Mouse (Mus musculus) intestine, embryonic 16.5 days (tissue): ENCODE data around the gene Nmb. TPM values are rescaled to one million over a fixed set of nuclear protein-coding genes. Genes with fewer than 3 reads are reported as not detected.

ENCODE experiments used
- ATAC-seq: fragments of 200-750 bp; cut with Nextera tagmentation; 2 replicates; pipeline ENCODE4 v1.8.0; 2017; ENCODE audit warnings: moderate TSS enrichment, moderate library complexity
- H3K27ac ChIP-seq: fragments of 300-500 bp; sonication (generic); 2 replicates; pipeline ENCODE4 v1.5.1; 2014; ENCODE audit warnings: mild to moderate bottlenecking, low read length
- H3K27me3 ChIP-seq: fragments of 300-500 bp; sonication (generic); replicated peaks from 2 replicates; pipeline ENCODE4 v1.6.1; 2014; ENCODE audit warnings: low read length, control low read depth, mixed read lengths; ENCODE audit not compliant: control insufficient read depth, insufficient read depth
- H3K36me3 ChIP-seq: fragments of 300-500 bp; sonication (generic); 2 replicates; pipeline ENCODE4 v1.6.1; 2014; ENCODE audit warnings: low read length, control low read depth; ENCODE audit not compliant: control insufficient read depth, insufficient read depth
- H3K4me1 ChIP-seq: fragments of 300-500 bp; sonication (generic); 2 replicates; pipeline ENCODE4 v1.6.1; 2014; ENCODE audit warnings: low read length, control low read depth, mixed read lengths; ENCODE audit not compliant: control insufficient read depth, insufficient read depth
- H3K4me2 ChIP-seq: fragments of 300-500 bp; sonication (generic); 2 replicates; pipeline ENCODE4 v1.6.1; 2014; ENCODE audit warnings: low read depth, low read length, control low read depth
- H3K4me3 ChIP-seq: fragments of 300-500 bp; sonication (generic); 2 replicates; pipeline ENCODE4 v1.5.1; 2014; ENCODE audit warnings: mild to moderate bottlenecking, low read length
- H3K9ac ChIP-seq: fragments of 300-500 bp; sonication (generic); 2 replicates; pipeline ENCODE4 v1.6.1; 2014; ENCODE audit warnings: low read depth, low read length
- H3K9me3 ChIP-seq: fragments of 300-500 bp; sonication (generic); 2 replicates; pipeline ENCODE4 v1.6.1; 2016; ENCODE audit warnings: low read length, control low read depth; ENCODE audit not compliant: control insufficient read depth
- WGBS: fragments of 180-500 bp; shearing (Covaris S2); extraction: QIAGEN DNeasy Blood & Tissue Kit; methylation state at CpG from one replicate; pipeline ENCODE4 v1.1.7; 2014; 5-methylcytosine and 5-hydroxymethylcytosine counted together
- polyA plus RNA-seq: library from polyadenylated mRNA; unstranded; fragments of >200 nt; fragmentation: Nextera tagmentation; extraction: Ambion mirVana; gene quantifications from 2 replicates; pipeline ENCODE4 v1.2.1, GENCODE M21; 2015

The Nmb gene
- polyA plus RNA-seq, 1 experiment from 2014 or later: 3.9 TPM

DNA sequence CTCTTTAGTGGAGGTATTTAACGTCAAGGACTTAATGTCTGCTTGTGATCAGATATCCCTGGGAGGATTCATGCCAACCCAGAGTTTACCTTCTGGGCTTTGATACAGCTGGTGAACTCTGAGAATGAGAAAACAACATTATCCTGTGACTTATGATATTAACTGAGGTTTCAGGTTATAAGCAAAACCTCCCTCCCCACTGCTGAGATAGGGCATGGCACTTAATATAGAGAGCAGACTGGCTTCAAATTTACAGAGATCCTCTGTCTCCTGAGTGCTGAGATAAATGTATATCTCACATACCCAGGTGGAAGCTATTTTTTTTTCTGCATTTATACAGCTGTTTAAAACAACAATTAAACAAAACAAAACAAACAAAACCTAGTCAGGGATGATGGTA lies 27.9 kb upstream of the Nmb start:
- Histone ChIP-seq H3K9me3 (no peaks in the 10 kb centered on the region), H3K4me1 (no peaks in the 10 kb centered on the region), H3K4me3 (no peak overlapping the region), H3K27ac (no peak overlapping the region), H3K36me3 (0 out of 2 replicates have a peak, but pooled peaks cover 4% of the 10 kb centered on the region), H3K4me2 (no peak overlapping the region), H3K27me3 (no peaks in the 10 kb centered on the region), H3K9ac (no peak overlapping the region)
- 84% methylated on average over 1 of the region's 1 CpGs for WGBS
- ATAC-seq: no peak

DNA sequence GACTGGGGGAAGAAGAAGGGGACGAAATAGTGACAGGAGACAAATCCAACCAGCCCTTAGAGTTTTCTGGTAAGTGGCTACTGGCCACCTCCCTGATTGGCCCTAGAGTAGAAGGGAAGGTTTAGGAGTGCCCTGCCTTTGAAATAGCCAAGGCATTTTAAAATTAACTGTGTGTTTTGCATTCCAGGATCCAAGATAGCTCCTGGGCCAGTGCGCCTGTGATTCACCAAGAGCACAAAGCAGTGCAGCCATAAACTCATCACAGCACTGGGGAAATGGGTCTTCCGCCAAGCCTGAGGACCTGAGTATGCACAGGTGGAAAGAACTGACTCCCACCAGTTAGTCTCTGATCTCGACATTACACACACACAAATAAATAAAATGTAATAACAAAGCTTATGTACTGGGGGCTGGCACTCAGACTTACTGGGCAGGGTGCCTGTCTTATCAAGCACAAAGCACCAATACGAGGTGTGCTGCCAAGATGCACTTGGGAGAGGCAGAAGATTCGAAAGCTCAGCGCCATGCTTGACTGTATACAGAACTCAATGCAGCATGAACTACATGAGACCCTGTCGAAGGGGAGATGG lies 26.8 kb upstream of the Nmb start:
- ATAC-seq: no peak
- WGBS: 88% methylated on average over 8 of the region's 8 CpGs
- Histone ChIP-seq H3K9ac (no peak overlapping the region), H3K27me3 (no peaks in the 10 kb centered on the region), H3K4me1 (no peaks in the 10 kb centered on the region), H3K4me3 (no peak overlapping the region), H3K4me2 (no peak overlapping the region), H3K27ac (no peak overlapping the region), H3K9me3 (no peaks in the 10 kb centered on the region), H3K36me3 (0 out of 2 replicates have a peak, but pooled peaks cover 4% of the 10 kb centered on the region)

- 88% methylated on average over 2 of the region's 2 CpGs for WGBS
- H3K4me2 ChIP-seq: no peak overlapping the region
- no peak overlapping the region for H3K27ac ChIP-seq
- H3K9ac ChIP-seq: no peak overlapping the region
- no peaks in the 10 kb centered on the region for H3K9me3 ChIP-seq
- ATAC-seq: no peak
- 0 out of 2 replicates have a peak, but pooled peaks cover 3% of the 10 kb centered on the region for H3K36me3 ChIP-seq
- H3K27me3 ChIP-seq: no peaks in the 10 kb centered on the region
- no peaks in the 10 kb centered on the region for H3K4me1 ChIP-seq
- no peak overlapping the region for H3K4me3 ChIP-seq
Measured at GRCm38 (mm10) chr7:80923165-80923564, 18.3 kb upstream of the Nmb start.

DNA sequence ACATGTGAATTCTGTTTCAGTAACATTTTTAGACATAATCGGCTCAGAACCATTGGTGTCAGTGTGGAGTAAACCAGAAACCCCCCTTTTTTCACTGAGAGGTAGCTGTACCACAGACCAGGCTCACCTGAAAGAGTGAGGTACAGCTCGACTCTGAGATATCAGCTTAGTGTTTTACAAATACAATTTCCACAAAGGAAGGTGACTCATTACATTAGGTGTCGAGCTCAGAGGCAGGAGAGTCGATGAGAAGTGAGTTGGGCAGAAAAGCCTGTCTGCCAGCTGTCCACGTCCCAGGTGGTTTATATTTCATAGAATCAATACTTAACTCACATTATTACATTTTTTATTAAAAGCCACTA lies 14.8 kb upstream of the Nmb start:
- no peaks in the 10 kb centered on the region for H3K27me3 ChIP-seq
- no peak overlapping the region for H3K4me3 ChIP-seq
- no peak overlapping the region for H3K4me2 ChIP-seq
- ATAC-seq: peak; percentile 18; the same call in 1 of the 2 replicates
- H3K9me3 ChIP-seq: no peaks in the 10 kb centered on the region
- H3K9ac ChIP-seq: no peak overlapping the region
- 72% methylated on average over 5 of the region's 5 CpGs for WGBS
- H3K4me1 ChIP-seq: no peaks in the 10 kb centered on the region
- 0 out of 2 replicates have a peak, but pooled peaks cover 4% of the 10 kb centered on the region for H3K36me3 ChIP-seq
- H3K27ac ChIP-seq: no peak overlapping the region

GRCm38 (mm10) chr7:80918982-80919646 lies 14.2 kb upstream of the Nmb start:
- peak; percentile 73 for ATAC-seq
- H3K4me3 ChIP-seq: no peak overlapping the region
- 0 out of 2 replicates have a peak, but pooled peaks cover 2% of the 10 kb centered on the region for H3K36me3 ChIP-seq
- no peak overlapping the region for H3K27ac ChIP-seq
- no peaks in the 10 kb centered on the region for H3K27me3 ChIP-seq
- 65% methylated on average over 8 of the region's 8 CpGs for WGBS
- H3K4me1 ChIP-seq: no peaks in the 10 kb centered on the region
- no peak overlapping the region for H3K4me2 ChIP-seq
- H3K9ac ChIP-seq: no peak overlapping the region
- no peaks in the 10 kb centered on the region for H3K9me3 ChIP-seq

- no peak for ATAC-seq
- Histone ChIP-seq H3K9ac (no peak overlapping the region), H3K27ac (no peak overlapping the region), H3K4me2 (no peak overlapping the region), H3K4me3 (no peak overlapping the region), H3K4me1 (no peaks in the 10 kb centered on the region), H3K36me3 (0 out of 2 replicates have a peak, but pooled peaks cover 5% of the 10 kb centered on the region), H3K9me3 (no peaks in the 10 kb centered on the region), H3K27me3 (no peaks in the 10 kb centered on the region)
- WGBS: 76% methylated on average over 4 of the region's 4 CpGs
Measured at GRCm38 (mm10) chr7:80917916-80918465, 13.1 kb upstream of the Nmb start.

GRCm38 (mm10) chr7:80912496-80912895 lies 7.6 kb upstream of the Nmb start:
- Histone ChIP-seq H3K4me3 (no peak overlapping the region), H3K36me3 (0 out of 2 replicates have a peak, but pooled peaks cover 5% of the 10 kb centered on the region), H3K4me2 (no peak overlapping the region), H3K27me3 (no peaks in the 10 kb centered on the region), H3K4me1 (no peaks in the 10 kb centered on the region), H3K9me3 (no peaks in the 10 kb centered on the region), H3K27ac (no peak overlapping the region), H3K9ac (no peak overlapping the region)
- no peak for ATAC-seq
- WGBS: 87% methylated on average over 8 of the region's 8 CpGs

- no peak overlapping the region for H3K4me2 ChIP-seq
- H3K4me3 ChIP-seq: no peak overlapping the region
- no peak overlapping the region for H3K27ac ChIP-seq
- no peaks in the 10 kb centered on the region for H3K9me3 ChIP-seq
- no peak overlapping the region for H3K9ac ChIP-seq
- 0 out of 2 replicates have a peak, but pooled peaks cover 5% of the 10 kb centered on the region for H3K36me3 ChIP-seq
- H3K27me3 ChIP-seq: no peaks in the 10 kb centered on the region
- peak; percentile 59 for ATAC-seq
- 75% methylated on average over 7 of the region's 7 CpGs for WGBS
- H3K4me1 ChIP-seq: no peaks in the 10 kb centered on the region
Measured at GRCm38 (mm10) chr7:80911053-80911452, 6.2 kb upstream of the Nmb start.

- Histone ChIP-seq H3K36me3 (no peaks in the 10 kb centered on the region), H3K9me3 (no peaks in the 10 kb centered on the region), H3K27me3 (no peaks in the 10 kb centered on the region), H3K4me3 (no peak overlapping the region), H3K27ac (no peak overlapping the region), H3K4me2 (no peak overlapping the region), H3K4me1 (peaks cover 10% of the 10 kb centered on the region), H3K9ac (0 out of 2 replicates have a peak overlapping the region, but pooled peaks have one; percentile 70)
- ATAC-seq: no peak
- 90% methylated on average over 11 of the region's 11 CpGs for WGBS
Measured at GRCm38 (mm10) chr7:80903625-80904422, 1.1 kb downstream of the Nmb start.
